Mouse (Mus musculus) heart, embryonic 16.5 days (tissue): ENCODE data around the gene Arhgef17. TPM values are rescaled to one million over a fixed set of nuclear protein-coding genes. Genes with fewer than 3 reads are reported as not detected.

Source experiments
- ATAC-seq: fragments of 200-750 bp; cut with Nextera tagmentation; replicated peaks from 2 replicates; pipeline ENCODE4 v1.8.0; 2017; ENCODE audit warnings: moderate number of reproducible peaks; ENCODE audit not compliant: insufficient read depth, low FRiP score; ENCODE audit errors: extremely low read depth
- H3K27ac ChIP-seq: fragments of 300-500 bp; sonication (generic); 2 replicates; pipeline ENCODE4 v1.5.1; 2014; ENCODE audit warnings: mild to moderate bottlenecking, low read length, control low read depth, moderate library complexity
- H3K27me3 ChIP-seq: fragments of 300-500 bp; sonication (generic); 2 replicates; pipeline ENCODE4 v1.6.1; 2014; ENCODE audit warnings: low read length, mixed read lengths; ENCODE audit not compliant: control insufficient read depth, insufficient read depth
- H3K36me3 ChIP-seq: fragments of 300-500 bp; sonication (generic); 2 replicates; pipeline ENCODE4 v1.6.1; 2014; ENCODE audit not compliant: control insufficient read depth, insufficient read depth
- H3K4me1 ChIP-seq: fragments of 300-500 bp; sonication (generic); 2 replicates; pipeline ENCODE4 v1.6.1; 2014; ENCODE audit warnings: low read length, mixed read lengths; ENCODE audit not compliant: control insufficient read depth, insufficient read depth
- H3K4me2 ChIP-seq: fragments of 300-500 bp; sonication (generic); 2 replicates; pipeline ENCODE4 v1.6.1; 2014; ENCODE audit warnings: low read depth, mild to moderate bottlenecking, control low read depth, low read length
- H3K4me3 ChIP-seq: fragments of 300-500 bp; sonication (generic); 2 replicates; pipeline ENCODE4 v1.5.1; 2014; ENCODE audit warnings: mild to moderate bottlenecking, control low read depth, low read length
- H3K9ac ChIP-seq: fragments of 300-500 bp; sonication (generic); 2 replicates; pipeline ENCODE4 v1.6.1; 2014; ENCODE audit warnings: low read length, control low read depth
- H3K9me3 ChIP-seq: fragments of 300-500 bp; sonication (generic); replicated peaks from 2 replicates; pipeline ENCODE4 v1.6.1; 2016; ENCODE audit warnings: low read length; ENCODE audit not compliant: control insufficient read depth
- WGBS: fragments of 180-500 bp; shearing (Covaris S2); extraction: QIAGEN DNeasy Blood & Tissue Kit; methylation state at CpG from one replicate; pipeline ENCODE4 v1.1.7; 2014; 5-methylcytosine and 5-hydroxymethylcytosine counted together
- polyA plus RNA-seq: library from polyadenylated mRNA; unstranded; fragments of >200 nt; fragmentation: Nextera tagmentation; extraction: Ambion mirVana; gene quantifications from 2 replicates; pipeline ENCODE4 v1.2.1, GENCODE M21; 2015

The Arhgef17 gene
- polyA plus RNA-seq, 1 experiment from 2014 or later = 5.1 TPM

DNA sequence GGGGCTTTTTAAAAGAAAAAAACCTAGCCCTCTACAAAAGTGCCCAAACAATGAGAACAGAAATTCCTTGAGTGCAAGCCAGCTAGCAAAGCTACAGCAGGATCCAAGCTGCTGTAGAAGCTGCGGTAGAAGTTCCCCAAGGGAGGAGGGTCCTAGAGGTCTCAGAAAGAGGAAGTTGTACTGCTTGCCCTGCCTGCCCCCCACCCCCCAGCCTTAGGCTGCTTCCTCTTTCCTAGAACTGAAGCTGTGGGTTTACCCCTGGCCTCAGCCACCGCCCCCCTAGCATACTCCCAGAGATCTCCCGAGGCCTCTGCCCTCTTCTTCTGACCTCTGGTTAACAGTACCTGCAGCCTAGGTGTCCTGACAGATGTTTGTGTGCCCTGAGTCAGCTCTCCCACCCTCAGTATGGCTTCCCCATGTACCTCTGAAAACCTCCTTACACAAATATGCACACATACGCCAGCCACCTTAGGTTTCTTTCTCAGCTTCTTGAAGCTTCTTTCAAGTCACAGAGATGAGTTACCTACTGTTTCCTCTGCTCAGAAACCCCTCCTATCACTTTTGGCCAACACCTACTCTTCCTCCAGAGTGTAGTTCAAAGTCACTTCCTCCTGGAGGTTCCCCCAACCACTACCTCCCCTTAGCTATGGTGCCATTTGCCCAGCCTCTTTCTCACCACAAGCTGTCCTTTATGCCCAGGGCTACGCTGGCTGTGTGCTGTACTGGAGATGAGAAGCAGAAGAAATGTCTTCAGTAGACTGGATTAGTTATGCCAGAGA, 75.9 kb downstream of the Arhgef17 start:
- H3K9me3 ChIP-seq = no peaks in the 10 kb centered on the region
- no peaks in the 10 kb centered on the region for H3K36me3 ChIP-seq
- H3K27ac ChIP-seq = peak overlapping the region; percentile 58
- ATAC-seq = no peak
- no peaks in the 10 kb centered on the region for H3K27me3 ChIP-seq
- WGBS = 59% methylated on average over 5 of the region's 5 CpGs
- H3K4me3 ChIP-seq = no peak overlapping the region
- H3K4me1 ChIP-seq = peaks cover 65% of the 10 kb centered on the region
- H3K9ac ChIP-seq = no peak overlapping the region
- H3K4me2 ChIP-seq = peak overlapping the region; percentile 24; the same call in 1 of the 2 replicates

- peak overlapping the region; percentile 58 for H3K27ac ChIP-seq
- no peak for ATAC-seq
- no peaks in the 10 kb centered on the region for H3K36me3 ChIP-seq
- no peaks in the 10 kb centered on the region for H3K27me3 ChIP-seq
- peaks cover 58% of the 10 kb centered on the region for H3K4me1 ChIP-seq
- H3K9ac ChIP-seq = no peak overlapping the region
- peak overlapping the region; percentile 24; the same call in 1 of the 2 replicates for H3K4me2 ChIP-seq
- no peak overlapping the region for H3K4me3 ChIP-seq
- 41% methylated on average over 4 of the region's 4 CpGs for WGBS
- H3K9me3 ChIP-seq = no peaks in the 10 kb centered on the region
Measured at GRCm38 (mm10) chr7:100855300-100855699, 76.6 kb downstream of the Arhgef17 start.

DNA sequence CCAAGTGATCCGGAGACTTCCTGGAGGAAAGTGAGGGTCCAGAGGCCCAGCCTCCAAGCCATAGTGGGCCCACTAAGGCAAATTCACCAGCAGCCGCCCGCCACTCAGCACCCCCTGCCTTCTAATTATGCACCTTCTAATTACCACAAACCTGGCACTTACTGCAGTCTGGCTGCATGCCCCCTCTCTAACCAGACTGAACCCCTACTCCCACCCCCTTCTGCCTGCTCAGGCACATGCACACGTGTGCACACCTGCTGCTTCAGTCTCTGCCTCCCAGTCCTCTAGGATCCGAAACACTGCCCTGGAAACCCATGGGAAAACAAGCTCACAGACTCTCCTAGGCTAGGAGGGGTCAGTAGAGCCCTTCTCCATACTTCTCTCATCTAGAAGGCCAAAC, 77.0 kb downstream of the Arhgef17 start:
- Histone ChIP-seq H3K9ac (no peak overlapping the region), H3K36me3 (no peaks in the 10 kb centered on the region), H3K9me3 (no peaks in the 10 kb centered on the region), H3K4me3 (no peak overlapping the region), H3K27me3 (no peaks in the 10 kb centered on the region), H3K4me2 (peak overlapping the region; percentile 5; the same call in 1 of the 2 replicates), H3K4me1 (peaks cover 54% of the 10 kb centered on the region), H3K27ac (no peak overlapping the region)
- no peak for ATAC-seq
- 82% methylated on average over 5 of the region's 5 CpGs for WGBS

GRCm38 (mm10) chr7:100854137-100854814, 77.6 kb downstream of the Arhgef17 start:
- H3K9ac ChIP-seq = no peak overlapping the region
- no peak overlapping the region for H3K27ac ChIP-seq
- H3K4me2 ChIP-seq = peak overlapping the region; percentile 5; the same call in 1 of the 2 replicates
- WGBS = 46% methylated on average over 6 of the region's 6 CpGs
- H3K36me3 ChIP-seq = no peaks in the 10 kb centered on the region
- H3K9me3 ChIP-seq = no peaks in the 10 kb centered on the region
- H3K4me3 ChIP-seq = no peak overlapping the region
- ATAC-seq = no peak
- H3K27me3 ChIP-seq = no peaks in the 10 kb centered on the region
- peaks cover 48% of the 10 kb centered on the region for H3K4me1 ChIP-seq

DNA sequence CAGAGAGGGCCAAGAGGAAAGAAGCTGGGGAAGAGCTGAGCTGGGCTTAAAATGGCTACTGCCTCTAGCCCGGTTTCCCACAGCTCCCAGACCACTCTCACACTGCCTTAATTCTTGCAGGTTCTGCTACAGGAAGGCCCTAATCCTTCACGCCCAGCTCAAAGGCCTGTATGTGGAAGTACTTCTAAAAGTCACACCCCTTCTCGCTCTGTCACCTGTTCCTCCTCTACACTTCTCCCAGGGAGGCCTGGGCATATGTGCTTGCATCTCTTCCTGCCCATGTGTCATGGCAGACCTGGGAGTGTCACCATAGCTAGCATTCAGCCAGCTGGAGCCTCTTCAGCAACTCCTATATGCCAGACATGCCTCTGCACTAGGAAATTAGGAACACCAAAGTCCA, 78.5 kb downstream of the Arhgef17 start:
- WGBS = 81% methylated on average over 3 of the region's 3 CpGs
- Histone ChIP-seq H3K27ac (no peak overlapping the region), H3K9me3 (no peaks in the 10 kb centered on the region), H3K9ac (peak overlapping the region; percentile 28; the same call in 1 of the 2 replicates), H3K4me1 (peaks cover 44% of the 10 kb centered on the region), H3K4me3 (no peak overlapping the region), H3K4me2 (no peak overlapping the region), H3K36me3 (no peaks in the 10 kb centered on the region), H3K27me3 (no peaks in the 10 kb centered on the region)
- ATAC-seq = no peak

GRCm38 (mm10) chr7:100851481-100852356, 80.2 kb downstream of the Arhgef17 start:
- Histone ChIP-seq H3K4me3 (no peak overlapping the region), H3K9me3 (no peaks in the 10 kb centered on the region), H3K4me1 (peaks cover 44% of the 10 kb centered on the region), H3K27ac (peak overlapping the region; percentile 62), H3K27me3 (no peaks in the 10 kb centered on the region), H3K36me3 (no peaks in the 10 kb centered on the region), H3K9ac (peak overlapping the region; percentile 42), H3K4me2 (no peak overlapping the region)
- no peak; the same call in 1 of the 2 replicates for ATAC-seq
- 37% methylated on average over 9 of the region's 9 CpGs for WGBS

- WGBS = 98% methylated on average over 2 of the region's 2 CpGs
Measured at GRCm38 (mm10) chr7:100849508-100849907, 82.4 kb downstream of the Arhgef17 start.

DNA sequence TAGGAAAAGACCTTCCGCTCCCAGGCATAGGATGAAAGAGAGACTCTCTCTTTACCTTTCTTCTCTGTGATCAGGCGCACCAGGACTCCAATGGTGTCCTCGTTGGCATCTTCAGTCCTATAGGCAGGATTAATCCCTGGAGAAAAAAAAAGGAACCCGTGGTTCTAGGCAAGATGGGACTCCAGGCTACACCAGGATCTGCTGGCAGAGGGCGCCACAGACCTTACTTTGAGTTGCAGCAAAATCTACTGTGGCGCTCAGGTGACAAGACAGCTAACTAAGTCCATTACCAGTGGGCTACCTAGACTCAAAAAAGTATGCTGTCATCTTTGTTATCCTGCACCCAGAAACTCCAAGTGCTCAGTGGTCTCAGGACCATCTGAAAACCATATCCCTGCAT, 83.2 kb downstream of the Arhgef17 start:
- Histone ChIP-seq H3K36me3 (no peaks in the 10 kb centered on the region), H3K9me3 (no peaks in the 10 kb centered on the region), H3K4me3 (no peak overlapping the region), H3K9ac (no peak overlapping the region), H3K27me3 (no peaks in the 10 kb centered on the region), H3K27ac (no peak overlapping the region), H3K4me2 (no peak overlapping the region), H3K4me1 (peaks cover 44% of the 10 kb centered on the region)
- 34% methylated on average over 6 of the region's 6 CpGs for WGBS
- ATAC-seq = no peak

More at GRCm38 (mm10) chr7:100849508-100849907, 82.4 kb downstream of the Arhgef17 start:
- Histone ChIP-seq H3K4me3 (no peak overlapping the region), H3K4me1 (peaks cover 45% of the 10 kb centered on the region), H3K36me3 (no peaks in the 10 kb centered on the region), H3K9ac (no peak overlapping the region), H3K27ac (no peak overlapping the region), H3K4me2 (no peak overlapping the region), H3K27me3 (no peaks in the 10 kb centered on the region), H3K9me3 (no peaks in the 10 kb centered on the region)
- no peak for ATAC-seq
